Mouse (Mus musculus): ENCODE measurements around the gene Cnot10. TPM values are rescaled to one million over a fixed set of nuclear protein-coding genes. Genes with fewer than 3 reads are reported as not detected.

Cnot10 gene
- 57.6 and 61.0 TPM in 2 replicates for polyA plus RNA-seq (2011; ENCODE audit: insufficient read depth, insufficient read length, low read depth, missing spikeins)

GRCm38 (mm10) chr9:114639839-114640646, at the start of gene Cnot10:
Cnot10 (minus strand) TSS chr9:114640184.
- no peak for TF ChIP-seq CTCF (IDR thresholded peaks at IDR 0.05; ENCODE audit: low read depth, low read length)
- TF ChIP-seq POLR2A (IDR thresholded peaks at IDR 0.05; ENCODE audit: insufficient read depth, low read length), result peak; percentile 13
- TF ChIP-seq EP300 (IDR thresholded peaks at IDR 0.05; ENCODE audit: insufficient read depth, low read depth, low read length), result 0 out of 2 replicates have a peak, but pooled peaks have one; percentile 48
- peak within 1 kb of the TSS; percentile 86 for H3K4me3 ChIP-seq (ENCODE audit: low read depth, low read length)
- no peaks in the 10 kb centered on the region for H3K27me3 ChIP-seq (ENCODE audit: control insufficient read depth, insufficient read depth, low read length, poor library complexity, severe bottlenecking)
- H3K27ac ChIP-seq (ENCODE audit: insufficient read depth, low read length), result peak within 1 kb of the TSS; percentile 43
- peaks cover 4% of the 10 kb centered on the region; the same call in 1 of the 2 replicates for H3K36me3 ChIP-seq (ENCODE audit: control insufficient read depth, insufficient read depth, low read length, poor library complexity, severe bottlenecking)
- no peaks in the 10 kb centered on the region for H3K9me3 ChIP-seq (replicated peaks; ENCODE audit: control insufficient read depth, insufficient read depth, low read length, poor library complexity, severe bottlenecking)
- H3K9ac ChIP-seq (ENCODE audit: low read depth, poor library complexity, severe bottlenecking), result peak within 1 kb of the TSS; percentile 71
- no peaks in the 10 kb centered on the region for H3K4me1 ChIP-seq (ENCODE audit: control insufficient read depth, insufficient read depth, low read length)

- H3K4me1 ChIP-seq (ENCODE audit: control insufficient read depth, insufficient read depth, low read length), result no peaks in the 10 kb centered on the region
- H3K27ac ChIP-seq (ENCODE audit: insufficient read depth, low read length), result no peak overlapping the region
- peak overlapping the region; percentile 86 for H3K4me3 ChIP-seq (ENCODE audit: low read depth, low read length)
- no peak for TF ChIP-seq CTCF (IDR thresholded peaks at IDR 0.05; ENCODE audit: low read depth, low read length)
- no peak for TF ChIP-seq EP300 (IDR thresholded peaks at IDR 0.05; ENCODE audit: insufficient read depth, low read depth, low read length)
- TF ChIP-seq POLR2A (IDR thresholded peaks at IDR 0.05; ENCODE audit: insufficient read depth, low read length), result no peak
- H3K9me3 ChIP-seq (replicated peaks; ENCODE audit: control insufficient read depth, insufficient read depth, low read length, poor library complexity, severe bottlenecking), result no peaks in the 10 kb centered on the region
- H3K36me3 ChIP-seq (ENCODE audit: control insufficient read depth, insufficient read depth, low read length, poor library complexity, severe bottlenecking), result peaks cover 7% of the 10 kb centered on the region
- H3K9ac ChIP-seq (ENCODE audit: low read depth, poor library complexity, severe bottlenecking), result peak overlapping the region; percentile 87
- no peaks in the 10 kb centered on the region for H3K27me3 ChIP-seq (ENCODE audit: control insufficient read depth, insufficient read depth, low read length, poor library complexity, severe bottlenecking)
These were observed 49.0 kb upstream of the Cnot10 start for GRCm38 (mm10) chr9:114688953-114689407.

GRCm38 (mm10) chr9:114688252-114688952, 48.4 kb upstream of the Cnot10 start, which contains the start of gene Dync1li1:
Dync1li1 (plus strand) TSS chr9:114688790.
- H3K36me3 ChIP-seq (ENCODE audit: control insufficient read depth, insufficient read depth, low read length, poor library complexity, severe bottlenecking), result peaks cover 7% of the 10 kb centered on the region
- no peaks in the 10 kb centered on the region for H3K9me3 ChIP-seq (replicated peaks; ENCODE audit: control insufficient read depth, insufficient read depth, low read length, poor library complexity, severe bottlenecking)

GRCm38 (mm10) chr9:114687639-114688038, 47.7 kb upstream of the Cnot10 start:
- no peaks in the 10 kb centered on the region for H3K4me1 ChIP-seq (ENCODE audit: control insufficient read depth, insufficient read depth, low read length)
- H3K27me3 ChIP-seq (ENCODE audit: control insufficient read depth, insufficient read depth, low read length, poor library complexity, severe bottlenecking), result no peaks in the 10 kb centered on the region
- TF ChIP-seq POLR2A (IDR thresholded peaks at IDR 0.05; ENCODE audit: insufficient read depth, low read length) (no peak), EP300 (IDR thresholded peaks at IDR 0.05; ENCODE audit: insufficient read depth, low read depth, low read length) (no peak), CTCF (IDR thresholded peaks at IDR 0.05; ENCODE audit: low read depth, low read length) (no peak)
- peak overlapping the region; percentile 87 for H3K9ac ChIP-seq (ENCODE audit: low read depth, poor library complexity, severe bottlenecking)
- peaks cover 3% of the 10 kb centered on the region for H3K36me3 ChIP-seq (ENCODE audit: control insufficient read depth, insufficient read depth, low read length, poor library complexity, severe bottlenecking)
- H3K27ac ChIP-seq (ENCODE audit: insufficient read depth, low read length), result 0 out of 2 replicates have a peak overlapping the region, but pooled peaks have one; percentile 66
- H3K9me3 ChIP-seq (replicated peaks; ENCODE audit: control insufficient read depth, insufficient read depth, low read length, poor library complexity, severe bottlenecking), result no peaks in the 10 kb centered on the region
- peak overlapping the region; percentile 89; the same call in 1 of the 2 replicates for H3K4me3 ChIP-seq (ENCODE audit: low read depth, low read length)

More at GRCm38 (mm10) chr9:114688252-114688952, 48.4 kb upstream of the Cnot10 start, which contains the start of gene Dync1li1:
- Histone ChIP-seq H3K4me3 (ENCODE audit: low read depth, low read length) (peak within 1 kb of the TSS; percentile 89), H3K4me1 (ENCODE audit: control insufficient read depth, insufficient read depth, low read length) (no peaks in the 10 kb centered on the region), H3K27me3 (ENCODE audit: control insufficient read depth, insufficient read depth, low read length, poor library complexity, severe bottlenecking) (no peaks in the 10 kb centered on the region), H3K27ac (ENCODE audit: insufficient read depth, low read length) (peak within 1 kb of the TSS; percentile 66), H3K9ac (ENCODE audit: low read depth, poor library complexity, severe bottlenecking) (peak within 1 kb of the TSS; percentile 87)
- peak; percentile 68 for TF ChIP-seq POLR2A (IDR thresholded peaks at IDR 0.05; ENCODE audit: insufficient read depth, low read length)
- TF ChIP-seq CTCF (IDR thresholded peaks at IDR 0.05; ENCODE audit: low read depth, low read length), result no peak

GRCm38 (mm10) chr9:114686245-114686644, 46.3 kb upstream of the Cnot10 start:
- TF ChIP-seq EP300 (IDR thresholded peaks at IDR 0.05; ENCODE audit: insufficient read depth, low read depth, low read length) (no peak), CTCF (IDR thresholded peaks at IDR 0.05; ENCODE audit: low read depth, low read length) (no peak), POLR2A (IDR thresholded peaks at IDR 0.05; ENCODE audit: insufficient read depth, low read length) (no peak)
- Histone ChIP-seq H3K36me3 (ENCODE audit: control insufficient read depth, insufficient read depth, low read length, poor library complexity, severe bottlenecking) (no peaks in the 10 kb centered on the region), H3K27ac (ENCODE audit: insufficient read depth, low read length) (no peak overlapping the region), H3K9ac (ENCODE audit: low read depth, poor library complexity, severe bottlenecking) (no peak overlapping the region), H3K27me3 (ENCODE audit: control insufficient read depth, insufficient read depth, low read length, poor library complexity, severe bottlenecking) (no peaks in the 10 kb centered on the region), H3K9me3 (replicated peaks; ENCODE audit: control insufficient read depth, insufficient read depth, low read length, poor library complexity, severe bottlenecking) (no peaks in the 10 kb centered on the region), H3K4me3 (ENCODE audit: low read depth, low read length) (no peak overlapping the region), H3K4me1 (ENCODE audit: control insufficient read depth, insufficient read depth, low read length) (no peaks in the 10 kb centered on the region)

Data from ES-Bruce4 (cell line).